Mouse (Mus musculus): Measurements from ENCODE around the gene Col4a3. TPM values are rescaled to one million over a fixed set of nuclear protein-coding genes. Genes with fewer than 3 reads are reported as not detected.

The Col4a3 gene
- polyA plus RNA-seq, 1 experiment from 2014 or later: 0.12 TPM

DNA sequence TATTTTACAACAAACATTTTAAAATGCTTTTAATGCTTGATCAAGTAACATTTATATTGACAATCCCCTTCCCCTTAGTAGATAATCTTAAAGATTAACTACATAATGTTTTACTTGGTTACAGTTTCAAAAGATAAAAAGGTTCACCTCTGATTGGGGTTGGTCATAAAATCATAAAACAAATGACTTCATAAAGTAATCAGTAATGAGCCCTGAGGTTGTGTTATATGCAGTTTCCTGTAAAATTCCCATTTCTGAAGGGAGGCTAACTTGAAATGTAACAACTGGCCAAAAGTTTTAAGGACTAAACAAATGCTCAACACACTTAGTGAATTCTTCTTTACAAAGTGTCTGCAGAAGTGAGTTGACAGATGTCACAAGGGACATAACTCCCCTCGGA lies 179.5 kb downstream of the Col4a3 start:
- H3K4me3 ChIP-seq: no peak overlapping the region
- no peaks in the 10 kb centered on the region for H3K4me1 ChIP-seq
- H3K9me3 ChIP-seq: no peaks in the 10 kb centered on the region
- peaks cover 15% of the 10 kb centered on the region for H3K36me3 ChIP-seq (replicated peaks)
- H3K27ac ChIP-seq (replicated peaks): no peak overlapping the region
- no peaks in the 10 kb centered on the region for H3K27me3 ChIP-seq (replicated peaks; ENCODE audit: low read depth, poor library complexity, severe bottlenecking)
- no peak for DNase-seq (ENCODE audit: low spot score)
- WGBS: 73% methylated on average over 1 of the region's 1 CpGs

DNA sequence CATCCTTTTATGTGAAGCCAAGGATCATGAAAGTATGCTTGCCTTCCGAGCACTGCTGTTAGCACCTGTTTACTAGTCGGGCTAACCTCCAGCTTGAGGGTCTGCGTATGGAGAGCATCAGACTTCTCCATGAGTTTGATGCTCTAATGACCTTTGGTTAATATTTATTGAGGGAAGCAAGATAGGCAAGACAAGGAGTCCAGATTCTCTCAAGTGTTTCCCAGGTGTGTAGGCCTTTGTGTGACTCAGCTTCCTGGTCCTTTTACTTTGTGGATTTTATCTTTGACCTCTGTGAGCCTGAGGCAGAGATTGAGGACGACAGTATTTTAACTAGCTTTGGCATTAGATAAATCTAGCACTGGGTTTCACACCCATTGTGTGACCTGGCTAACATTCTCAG lies 179.9 kb downstream of the Col4a3 start:
- no peak for DNase-seq (ENCODE audit: low spot score)
- Histone ChIP-seq H3K4me3 (no peak overlapping the region), H3K36me3 (replicated peaks) (peaks cover 15% of the 10 kb centered on the region), H3K9me3 (no peaks in the 10 kb centered on the region), H3K4me1 (no peaks in the 10 kb centered on the region), H3K27me3 (replicated peaks; ENCODE audit: low read depth, poor library complexity, severe bottlenecking) (no peaks in the 10 kb centered on the region), H3K27ac (replicated peaks) (no peak overlapping the region)
- whole genome bisulfite sequencing: 85% methylated on average over 4 of the region's 4 CpGs

DNA sequence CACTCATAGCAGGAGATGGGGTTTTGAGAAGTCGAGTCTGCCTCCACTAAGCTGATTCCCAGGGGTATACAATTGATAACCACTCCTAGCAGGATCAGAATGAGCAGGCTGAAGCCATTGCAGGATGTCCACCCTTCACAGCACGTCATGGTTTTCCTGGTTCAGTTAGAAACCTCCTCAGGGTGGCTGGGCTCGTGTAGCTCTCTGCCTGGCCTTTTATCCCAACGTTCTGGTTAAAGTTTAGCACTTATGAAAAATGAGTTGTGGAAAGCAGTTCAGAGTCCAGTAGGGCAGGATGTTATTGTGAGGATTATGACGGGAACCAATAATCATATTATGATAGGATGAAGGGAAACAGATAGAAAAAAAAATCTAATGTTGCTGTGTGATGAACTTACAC lies 181.5 kb downstream of the Col4a3 start, which contains the start of gene Tm4sf20:
Gene Tm4sf20 (minus strand): TSS at position 193 of the 400 bp plus-strand sequence.
- H3K9me3 ChIP-seq: no peaks in the 10 kb centered on the region
- no peak for DNase-seq (ENCODE audit: low spot score)
- no peaks in the 10 kb centered on the region for H3K4me1 ChIP-seq
- no peak within 1 kb of the TSS for H3K27ac ChIP-seq (replicated peaks)
- H3K36me3 ChIP-seq (replicated peaks): no peaks in the 10 kb centered on the region; the same call in 1 of the 2 replicates
- 78% methylated on average over 5 of the region's 5 CpGs for WGBS
- H3K4me3 ChIP-seq: no peak within 1 kb of the TSS
- no peaks in the 10 kb centered on the region for H3K27me3 ChIP-seq (replicated peaks; ENCODE audit: low read depth, poor library complexity, severe bottlenecking)

DNA sequence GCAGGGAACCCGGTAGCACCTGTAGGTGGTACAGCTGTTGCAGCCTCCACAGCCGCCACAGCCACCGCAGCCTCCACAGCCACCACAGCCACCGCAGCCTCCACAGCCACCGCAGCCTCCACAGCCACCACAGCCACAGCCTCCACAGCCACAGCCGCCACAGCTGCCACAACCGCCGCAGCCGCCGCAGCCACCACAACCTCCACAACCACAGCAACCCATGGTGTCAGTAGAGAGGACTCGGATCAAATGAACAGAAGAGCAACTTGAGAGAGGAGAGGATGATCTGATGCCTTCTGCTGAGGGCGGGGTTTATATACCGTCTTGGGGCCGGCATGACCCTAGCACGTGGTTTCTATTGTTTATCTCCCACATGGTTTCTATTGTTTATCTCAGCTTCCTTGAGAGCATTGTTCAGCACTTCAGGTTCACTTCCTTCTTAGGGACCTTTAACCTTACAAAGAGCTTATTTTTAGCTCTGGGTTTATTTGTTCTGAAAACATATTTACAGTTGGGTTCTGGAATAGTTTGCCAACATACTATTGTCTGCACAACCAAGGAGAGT lies 184.4 kb downstream of the Col4a3 start, which contains the start of gene Gm47791:
Gene Gm47791 (minus strand): TSS at position 222 of the 565 bp plus-strand sequence.
- WGBS: 91% methylated on average over 15 of the region's 15 CpGs
- Histone ChIP-seq H3K27me3 (replicated peaks; ENCODE audit: low read depth, poor library complexity, severe bottlenecking) (no peaks in the 10 kb centered on the region), H3K4me3 (no peak within 1 kb of the TSS), H3K4me1 (no peaks in the 10 kb centered on the region), H3K36me3 (replicated peaks) (no peaks in the 10 kb centered on the region; the same call in 1 of the 2 replicates), H3K27ac (replicated peaks) (no peak within 1 kb of the TSS), H3K9me3 (no peaks in the 10 kb centered on the region)
- DNase-seq (ENCODE audit: low spot score): no peak

Other genes starting within 250 kb of the Col4a3 start
- gene Col4a4, start 72 bp upstream of the Col4a3 start, polyA plus RNA-seq (2016; fragmentation: Nextera tagmentation; extraction: Ambion mirVana): 0.03 and 0.06 TPM in 2 replicates
- 193 and 203 TPM in 2 replicates for gene Mff, start 138.0 kb downstream of the Col4a3 start, polyA plus RNA-seq (2016; fragmentation: Nextera tagmentation; extraction: Ambion mirVana)
- 0.25 TPM in 1 of 2 replicates, not detected in the other for gene Tm4sf20, start 181.5 kb downstream of the Col4a3 start, polyA plus RNA-seq (2016; fragmentation: Nextera tagmentation; extraction: Ambion mirVana)
- gene Gm47791, start 184.3 kb downstream of the Col4a3 start, polyA plus RNA-seq (2016; fragmentation: Nextera tagmentation; extraction: Ambion mirVana): not detected in 2 replicates